Mouse (Mus musculus): ENCODE data around the gene Aox3. TPM values are rescaled to one million over a fixed set of nuclear protein-coding genes. Genes with fewer than 3 reads are reported as not detected.

Gene Aox3
- total RNA-seq, 2 experiments from 2014 or later: not detected

DNA sequence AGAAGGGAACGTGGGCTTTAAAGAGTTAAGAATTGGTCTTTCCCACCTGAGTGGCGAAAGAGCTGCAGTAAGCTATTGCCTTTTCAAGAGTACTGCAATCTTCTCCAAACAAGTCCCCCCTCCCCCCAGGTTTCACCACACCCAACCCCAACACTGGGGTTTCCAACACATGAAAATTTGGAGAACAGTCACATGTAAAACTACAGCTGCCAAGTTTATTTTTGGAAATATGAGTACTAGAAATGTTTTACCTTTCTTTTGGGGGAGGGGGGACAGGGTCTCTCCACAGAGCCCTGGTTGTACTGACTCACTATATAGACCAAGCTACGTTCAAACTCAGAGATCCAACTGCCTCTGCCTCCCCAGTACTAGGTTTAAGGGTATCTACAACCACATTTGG is 82.1 kb downstream of the Aox3 start:
- 0 out of 2 replicates have a peak, but pooled peaks have one; percentile 31 for ATAC-seq (replicated peaks; ENCODE audit: poor library complexity)

GRCm38 (mm10) chr1:58195541-58195940 is 82.6 kb downstream of the Aox3 start:
- ATAC-seq (replicated peaks; ENCODE audit: poor library complexity): peak; percentile 84

- ATAC-seq (replicated peaks; ENCODE audit: poor library complexity): no peak
Measured at GRCm38 (mm10) chr1:58197023-58197422, 84.1 kb downstream of the Aox3 start.

DNA sequence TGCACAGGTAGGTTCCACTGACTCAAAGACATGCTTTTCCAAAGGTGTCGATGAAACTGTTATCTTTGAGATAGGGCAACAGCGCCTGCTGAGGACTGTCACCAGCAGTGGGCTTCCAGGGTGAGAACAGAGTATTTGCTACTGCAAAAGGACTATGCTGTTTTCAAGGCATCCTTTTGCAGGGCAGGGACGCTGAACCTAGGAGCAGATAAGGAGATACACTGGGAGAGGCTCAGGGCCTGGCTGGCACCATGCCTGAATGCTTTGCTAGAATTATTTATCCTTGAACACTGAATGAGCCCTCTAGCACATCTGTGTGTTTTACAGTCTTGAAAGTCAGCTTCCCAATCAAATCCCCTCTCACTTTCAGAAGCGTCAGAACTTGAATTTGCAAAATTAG is 85.5 kb downstream of the Aox3 start:
- ATAC-seq (replicated peaks; ENCODE audit: poor library complexity): no peak

DNA sequence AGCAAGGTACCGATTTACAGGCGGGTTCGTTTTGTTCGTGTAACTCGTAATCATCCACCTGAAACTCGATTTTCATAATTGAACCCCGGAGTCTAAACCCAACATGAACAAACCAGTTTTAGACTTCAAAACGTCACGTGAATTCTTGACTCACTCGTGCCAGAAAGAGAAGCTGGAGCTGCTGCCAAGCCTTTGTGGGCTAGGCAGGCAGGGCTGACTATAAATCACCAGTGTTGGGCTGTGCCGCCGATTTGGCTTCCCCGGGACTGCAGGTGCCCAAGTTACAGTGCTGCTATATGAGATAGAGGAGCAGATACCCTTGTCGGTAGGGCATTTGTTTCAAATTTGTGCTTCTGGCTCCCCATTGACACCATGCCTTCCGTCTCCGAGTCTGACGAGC is 97.3 kb downstream of the Aox3 start, which contains the start of gene Aox4:
Gene Aox4, plus strand, starts transcription at position 195 of the 400 bp plus-strand sequence.
- ATAC-seq (replicated peaks; ENCODE audit: poor library complexity): peak; percentile 90

GRCm38 (mm10) chr1:58212805-58213204 is 99.9 kb downstream of the Aox3 start:
- ATAC-seq (replicated peaks; ENCODE audit: poor library complexity): no peak

DNA sequence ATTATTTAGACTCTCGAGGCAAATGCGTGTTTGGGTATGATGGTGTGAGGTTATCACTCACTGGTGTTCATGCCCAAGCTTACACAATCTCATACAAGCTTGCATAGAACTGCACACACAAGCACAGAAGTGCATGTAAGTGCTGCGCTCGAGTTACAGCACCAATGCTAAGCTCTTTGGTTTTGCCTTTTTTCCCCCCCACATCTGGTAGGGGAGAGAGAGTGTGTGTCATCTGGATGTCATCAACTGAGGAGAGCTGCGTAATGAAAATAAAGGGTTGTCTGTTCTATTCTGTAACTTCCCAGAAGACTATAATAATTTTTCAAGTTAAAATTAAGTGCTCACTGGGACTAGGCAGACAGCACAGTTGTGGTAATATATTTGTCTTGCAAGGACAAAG is 100.9 kb downstream of the Aox3 start:
- no peak for ATAC-seq (replicated peaks; ENCODE audit: poor library complexity)

DNA sequence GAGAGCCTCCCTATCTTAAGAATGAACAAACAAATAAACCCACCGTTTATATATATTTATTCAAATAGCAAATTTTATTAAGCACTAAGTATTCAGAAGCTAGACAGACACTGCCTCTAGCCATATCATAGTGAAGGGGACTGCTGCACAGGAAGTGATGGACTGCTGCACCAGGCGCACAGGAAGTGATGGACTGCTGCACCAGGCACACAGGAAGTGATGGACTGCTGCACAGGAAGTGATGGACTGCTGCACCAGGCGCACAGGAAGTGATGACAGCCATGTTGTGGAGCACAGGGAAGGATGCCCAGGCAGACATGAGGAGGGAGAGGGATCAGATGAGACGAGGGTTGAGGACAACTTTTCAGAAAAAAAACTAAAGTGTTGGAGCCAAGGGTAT is 102.4 kb downstream of the Aox3 start:
- peak; percentile 78 for ATAC-seq (replicated peaks; ENCODE audit: poor library complexity)

GRCm38 (mm10) chr1:58215956-58216532 is 103.1 kb downstream of the Aox3 start:
- no peak for ATAC-seq (replicated peaks; ENCODE audit: poor library complexity)

DNA sequence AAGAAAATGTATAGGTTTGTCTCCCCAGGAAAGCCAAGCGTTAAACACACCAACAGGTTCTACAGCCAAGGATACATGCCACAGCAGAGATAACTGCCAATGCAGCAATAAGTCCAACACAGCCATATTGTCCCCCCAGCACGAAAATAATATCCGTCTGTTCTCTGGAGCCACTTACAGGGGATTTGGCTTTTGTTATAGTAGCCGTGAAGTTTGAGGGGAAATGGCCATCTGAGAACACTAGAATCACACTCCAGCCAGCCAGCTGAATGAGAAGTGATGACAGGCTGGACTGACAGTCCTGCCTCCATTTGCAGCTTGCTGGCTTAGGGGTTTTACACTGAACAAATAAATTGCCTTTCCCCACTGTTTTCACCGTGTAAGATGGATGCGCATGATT is 108.1 kb downstream of the Aox3 start:
- ATAC-seq (replicated peaks; ENCODE audit: poor library complexity): no peak

- ATAC-seq (replicated peaks; ENCODE audit: poor library complexity): no peak
Measured at GRCm38 (mm10) chr1:58221879-58222278, 108.9 kb downstream of the Aox3 start.

DNA sequence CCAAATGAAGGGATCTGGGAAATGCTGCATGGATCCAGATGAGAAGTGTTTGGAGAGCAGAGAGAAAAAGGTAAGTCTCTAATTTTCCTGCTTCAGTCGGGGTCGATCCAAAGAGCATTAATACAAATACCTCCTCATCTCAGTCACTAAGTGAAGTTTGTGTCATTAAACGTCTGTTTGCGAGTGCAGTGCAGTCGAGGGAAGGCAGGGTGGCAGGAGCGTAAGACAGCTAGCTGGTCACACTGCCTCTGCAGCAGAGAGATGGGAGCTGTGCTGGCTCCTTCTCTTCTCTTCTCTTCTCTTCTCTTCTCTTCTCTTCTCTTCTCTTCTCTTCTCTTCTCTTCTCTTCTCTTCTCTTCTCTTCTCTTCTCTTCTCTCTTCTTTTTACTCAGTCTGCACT is 115.2 kb downstream of the Aox3 start:
- ATAC-seq (replicated peaks; ENCODE audit: poor library complexity): no peak

- ATAC-seq (replicated peaks; ENCODE audit: poor library complexity): no peak
Measured at GRCm38 (mm10) chr1:58228916-58229315, 116.0 kb downstream of the Aox3 start.

DNA sequence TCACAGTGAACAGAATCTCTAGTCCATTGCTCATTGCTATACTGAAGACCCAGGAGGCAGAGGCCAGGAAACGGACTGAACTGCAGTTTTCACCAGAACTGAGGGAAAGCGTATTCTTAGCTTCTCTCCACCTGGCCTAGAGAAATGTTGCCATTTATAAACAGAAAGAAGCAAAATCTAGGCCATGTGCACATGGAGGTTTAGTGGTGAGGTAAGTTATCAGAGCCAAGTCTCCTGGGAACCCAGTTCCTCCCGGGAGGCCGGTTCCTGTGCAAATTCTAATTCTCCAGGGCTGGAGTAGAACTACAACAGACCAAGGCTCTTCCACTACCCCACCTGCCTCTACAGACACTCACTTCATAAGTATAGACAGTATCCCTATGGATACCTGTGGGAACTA is 116.8 kb downstream of the Aox3 start:
- ATAC-seq (replicated peaks; ENCODE audit: poor library complexity): no peak

- ATAC-seq (replicated peaks; ENCODE audit: poor library complexity): no peak
Measured at GRCm38 (mm10) chr1:58230542-58230941, 117.6 kb downstream of the Aox3 start.

DNA sequence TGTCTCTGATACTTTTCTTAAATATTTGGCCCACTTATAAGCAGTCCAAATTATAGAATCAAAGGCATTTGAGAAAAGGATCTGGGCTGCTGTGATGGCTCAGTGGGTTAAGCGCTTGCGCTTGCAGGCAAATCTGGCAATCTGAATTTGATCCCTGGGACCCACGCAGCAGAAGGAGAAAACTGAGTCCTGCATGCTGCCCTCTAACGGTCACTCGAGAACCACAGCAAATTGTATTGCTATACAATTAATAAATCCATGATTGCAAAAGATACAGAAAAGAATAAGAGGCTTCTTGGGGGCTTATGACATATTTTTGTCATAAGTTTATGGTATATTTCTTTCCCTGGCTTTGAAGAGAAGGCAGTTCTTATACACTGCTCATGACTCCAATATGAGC is 122.5 kb downstream of the Aox3 start:
- ATAC-seq (replicated peaks; ENCODE audit: poor library complexity): peak; percentile 45; the same call in 1 of the 2 replicates

- ATAC-seq (replicated peaks; ENCODE audit: poor library complexity): peak; percentile 49
Measured at GRCm38 (mm10) chr1:58237527-58238299, 124.8 kb downstream of the Aox3 start.

GRCm38 (mm10) chr1:58238440-58238839 is 125.5 kb downstream of the Aox3 start:
- ATAC-seq (replicated peaks; ENCODE audit: poor library complexity): peak; percentile 83

DNA sequence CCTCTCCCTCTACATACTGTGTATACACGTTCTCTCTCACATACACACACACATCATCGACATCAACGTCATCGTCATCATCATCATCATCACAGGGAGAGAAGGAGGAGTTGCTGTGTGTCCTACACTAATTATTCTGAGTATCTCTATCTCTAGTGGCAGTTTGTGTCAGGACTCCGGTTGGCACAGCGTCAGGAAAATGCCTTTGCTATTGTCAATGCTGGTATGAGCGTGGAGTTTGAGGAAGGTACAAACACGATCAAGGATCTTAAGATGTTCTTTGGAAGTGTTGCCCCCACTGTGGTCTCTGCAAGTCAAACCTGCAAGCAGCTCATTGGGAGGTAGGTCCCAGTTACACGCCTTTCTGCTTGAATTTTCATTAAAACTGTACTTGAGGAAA is 126.0 kb downstream of the Aox3 start:
- no peak for ATAC-seq (replicated peaks; ENCODE audit: poor library complexity)

DNA sequence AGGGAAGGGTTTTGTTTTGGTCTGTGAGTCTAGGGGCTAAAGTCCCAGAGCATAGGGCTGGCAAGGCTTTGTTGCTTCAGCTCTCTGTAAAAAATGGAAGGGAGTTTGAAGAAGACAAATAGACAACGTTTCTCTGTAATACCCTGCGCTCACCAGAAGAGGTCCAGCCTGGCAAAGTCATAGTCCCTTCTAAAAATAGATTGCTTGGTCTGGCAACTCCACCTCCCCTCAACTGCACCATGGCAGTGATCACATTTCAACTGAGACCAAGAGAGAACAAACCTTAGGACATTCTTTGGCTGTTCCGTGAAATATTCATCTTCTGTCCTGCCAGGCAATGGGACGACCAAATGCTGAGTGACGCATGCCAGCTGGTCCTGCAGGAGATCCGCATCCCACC is 127.4 kb downstream of the Aox3 start:
- ATAC-seq (replicated peaks; ENCODE audit: poor library complexity): peak; percentile 59

DNA sequence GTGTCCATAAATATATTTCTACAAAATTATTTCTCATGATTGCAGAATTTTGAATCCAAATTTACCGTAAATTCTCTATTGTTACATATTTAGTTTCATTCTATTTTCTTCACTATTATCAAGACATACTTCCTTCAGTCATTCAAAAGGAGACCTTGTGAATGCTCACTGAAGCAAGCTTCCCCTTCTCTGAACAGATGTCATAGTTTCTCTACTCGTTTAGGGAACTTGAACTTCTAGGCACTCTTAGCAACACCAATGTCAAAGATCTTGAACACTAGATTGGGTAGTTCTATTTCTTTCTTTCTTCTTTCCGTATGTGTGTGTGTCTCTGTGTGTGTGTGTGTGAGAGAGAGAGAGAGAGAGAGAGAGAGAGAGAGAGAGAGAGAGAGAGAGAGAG is 131.6 kb downstream of the Aox3 start:
- peak; percentile 61 for ATAC-seq (replicated peaks; ENCODE audit: poor library complexity)

DNA sequence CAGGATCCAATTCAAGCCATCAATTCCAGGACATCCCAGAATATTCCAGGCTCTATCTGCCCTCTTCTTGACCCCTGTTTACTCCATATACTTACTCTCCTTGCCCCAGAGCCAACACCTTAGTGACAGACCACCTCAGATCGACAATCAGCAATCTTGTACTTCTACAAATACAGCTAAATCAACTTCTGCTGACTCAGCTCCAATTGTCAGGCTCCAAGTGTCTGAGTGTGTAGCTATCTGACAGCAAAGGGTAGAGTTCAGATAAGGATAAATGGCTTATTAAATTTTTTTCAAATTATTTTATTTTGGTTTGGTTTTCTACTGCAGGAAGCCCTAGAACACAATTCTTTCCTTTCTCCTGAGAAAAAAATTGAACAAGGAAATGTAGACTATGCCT is 135.6 kb downstream of the Aox3 start:
- no peak for ATAC-seq (replicated peaks; ENCODE audit: poor library complexity)

All from megakaryocyte progenitor cell, adult 5-6 weeks (primary cell).